Comparison of ENCODE assay signal across 10 mouse cellular contexts in the genomic region with DNA sequence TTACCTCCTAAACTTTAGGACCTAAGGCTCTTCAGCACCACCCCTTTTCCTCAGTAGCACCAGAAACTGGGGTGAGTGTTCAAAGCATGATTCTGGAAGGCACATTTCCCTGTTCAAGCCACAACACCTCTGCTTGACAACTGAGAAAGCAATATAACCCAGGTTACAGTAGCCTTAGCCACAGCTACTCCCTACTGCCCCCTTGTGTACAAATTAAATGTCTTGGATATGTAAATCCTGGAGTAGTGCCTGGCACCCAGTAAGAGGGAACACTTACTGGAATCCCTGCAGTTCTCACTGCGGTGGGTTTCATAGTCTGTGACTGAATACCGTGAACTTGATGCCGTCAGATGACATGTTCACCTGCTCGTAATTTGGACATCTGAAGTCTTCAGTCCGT.
DNase-seq lines count a peak whose midpoint lies in the region; ATAC-seq and TF ChIP-seq lines count a peak whose summit lies in the region.
"Had no signal": no experiment of that assay in that cellular context is flagged by ENCODE, and none has a peak within 500 bp of the region (broad histone marks: within the 10 kb centered on the region; RNA-seq: fewer than 3 reads in every experiment).

No protein-coding gene starts in this region.

- no peak overlapping the region for H3K4me3 ChIP-seq in kidney, adult 2 months (ENCODE audit: insufficient read depth, low read depth, low read length)
- no peak overlapping the region for H3K4me3 ChIP-seq in kidney, embryonic 16.5 days (ENCODE audit: low read length)
- H3K4me3 ChIP-seq in embryonic facial prominence, embryonic 10.5 days = no peak overlapping the region
- peak overlapping the region; percentile 5 for H3K4me3 ChIP-seq in megakaryocyte, embryonic 14.5 days (replicated peaks)
- H3K4me3 ChIP-seq: embryonic facial prominence, embryonic 12.5 days; limb, embryonic 12.5 days had no signal

- no peak for TF ChIP-seq POLR2A in kidney, adult 2 months (IDR thresholded peaks at IDR 0.05; ENCODE audit: low read depth, low read length)

- no peak for ATAC-seq in kidney, embryonic 16.5 days (ENCODE audit: low FRiP score, low TSS enrichment)

- no peaks in the 10 kb centered on the region for H3K9me3 ChIP-seq in kidney, embryonic 16.5 days (ENCODE audit: low read length)
- no peaks in the 10 kb centered on the region for H3K9me3 ChIP-seq in embryonic facial prominence, embryonic 10.5 days
- H3K9me3 ChIP-seq in megakaryocyte, embryonic 14.5 days = no peaks in the 10 kb centered on the region
- H3K9me3 ChIP-seq: embryonic facial prominence, embryonic 12.5 days; limb, embryonic 12.5 days had no signal

- no peak overlapping the region for H3K4me2 ChIP-seq in kidney, embryonic 16.5 days (replicated peaks; ENCODE audit: low read depth, low read length)
- H3K4me2 ChIP-seq: embryonic facial prominence, embryonic 12.5 days; limb, embryonic 12.5 days had no signal

- intact Hi-C loops in gastrocnemius, postnatal 36 days (cut with DNase I) = loop anchor here (5.0 kb wide), 1 partner anchor 293 kb away; no protein-coding TSS in a partner anchor

- WGBS in kidney, adult 2 months = 41% methylated on average over 5 of the region's 5 CpGs
- 38% methylated on average over 5 of the region's 5 CpGs for whole genome bisulfite sequencing in kidney, embryonic 16.5 days
- WGBS in embryonic facial prominence, embryonic 10.5 days = 35% methylated on average over 5 of the region's 5 CpGs

- H3K36me3 ChIP-seq in kidney, adult 2 months (ENCODE audit: control insufficient read depth, insufficient read depth, low read length) = no peaks in the 10 kb centered on the region
- no peaks in the 10 kb centered on the region for H3K36me3 ChIP-seq in kidney, embryonic 16.5 days (ENCODE audit: insufficient read depth, low read length)
- H3K36me3 ChIP-seq in embryonic facial prominence, embryonic 10.5 days (replicated peaks) = no peaks in the 10 kb centered on the region
- peaks cover 3% of the 10 kb centered on the region for H3K36me3 ChIP-seq in megakaryocyte, embryonic 14.5 days (replicated peaks; ENCODE audit: low read length)
- H3K36me3 ChIP-seq: embryonic facial prominence, embryonic 12.5 days; limb, embryonic 12.5 days had no signal

- no peaks in the 10 kb centered on the region for H3K4me1 ChIP-seq in kidney, adult 2 months (ENCODE audit: control insufficient read depth, insufficient read depth, low read length)
- no peaks in the 10 kb centered on the region for H3K4me1 ChIP-seq in kidney, embryonic 16.5 days (ENCODE audit: insufficient read depth, low read length)
- peaks cover 17% of the 10 kb centered on the region for H3K4me1 ChIP-seq in embryonic facial prominence, embryonic 10.5 days
- peaks cover 92% of the 10 kb centered on the region for H3K4me1 ChIP-seq in megakaryocyte, embryonic 14.5 days
- H3K4me1 ChIP-seq: embryonic facial prominence, embryonic 12.5 days had no signal

- DNase-seq in kidney, adult 2 months = peak; percentile 59
- peak; percentile 73 for DNase-seq in A20 (ENCODE audit: low read depth, low spot score)
- peak; percentile 77 for DNase-seq in NIH3T3 (ENCODE audit: low read depth)
- DNase-seq in embryonic facial prominence, embryonic 10.5 days (ENCODE audit: low spot score) = peak; percentile 18
- no peak for DNase-seq in gastrocnemius, postnatal 10 days
- DNase-seq in gastrocnemius, postnatal 36 days = no peak

- peak; percentile 27; the same call in 1 of the 2 replicates for TF ChIP-seq CTCF in kidney, adult 2 months (conservative IDR thresholded peaks at IDR 0.05; ENCODE audit: insufficient read depth, insufficient read length, low read depth, low read length)

- H3K27me3 ChIP-seq in kidney, adult 2 months (replicated peaks; ENCODE audit: control insufficient read depth, insufficient read depth, low read length) = no peaks in the 10 kb centered on the region
- H3K27me3 ChIP-seq in kidney, embryonic 16.5 days (ENCODE audit: insufficient read depth, low read length) = peaks cover 3% of the 10 kb centered on the region; the same call in 1 of the 2 replicates
- H3K27me3 ChIP-seq in embryonic facial prominence, embryonic 10.5 days (replicated peaks; ENCODE audit: low read depth, poor library complexity, severe bottlenecking) = peaks cover 33% of the 10 kb centered on the region
- H3K27me3 ChIP-seq in megakaryocyte, embryonic 14.5 days (replicated peaks) = no peaks in the 10 kb centered on the region

- H3K9ac ChIP-seq in kidney, embryonic 16.5 days (replicated peaks; ENCODE audit: low read length) = no peak overlapping the region
- H3K9ac ChIP-seq: embryonic facial prominence, embryonic 12.5 days; limb, embryonic 12.5 days had no signal

- no peak overlapping the region for H3K27ac ChIP-seq in kidney, adult 2 months (ENCODE audit: insufficient read depth, low read depth, low read length)
- no peak overlapping the region for H3K27ac ChIP-seq in kidney, embryonic 16.5 days (ENCODE audit: low read length)
- no peak overlapping the region for H3K27ac ChIP-seq in embryonic facial prominence, embryonic 10.5 days (replicated peaks)
- H3K27ac ChIP-seq: embryonic facial prominence, embryonic 12.5 days; limb, embryonic 12.5 days had no signal

Comparison
In these comparisons a context has a peak if more than half of its experiments do, and no peak if none do; other contexts are left out.
1. DNase-seq: peak in kidney, adult 2 months (single experiment), A20 (single experiment), NIH3T3 (single experiment) and embryonic facial prominence, embryonic 10.5 days (single experiment); none in gastrocnemius, postnatal 10 days (single experiment) and gastrocnemius, postnatal 36 days (0 of 2).